20 mouse cellular contexts compared by ENCODE assay signal in the genomic region with DNA sequence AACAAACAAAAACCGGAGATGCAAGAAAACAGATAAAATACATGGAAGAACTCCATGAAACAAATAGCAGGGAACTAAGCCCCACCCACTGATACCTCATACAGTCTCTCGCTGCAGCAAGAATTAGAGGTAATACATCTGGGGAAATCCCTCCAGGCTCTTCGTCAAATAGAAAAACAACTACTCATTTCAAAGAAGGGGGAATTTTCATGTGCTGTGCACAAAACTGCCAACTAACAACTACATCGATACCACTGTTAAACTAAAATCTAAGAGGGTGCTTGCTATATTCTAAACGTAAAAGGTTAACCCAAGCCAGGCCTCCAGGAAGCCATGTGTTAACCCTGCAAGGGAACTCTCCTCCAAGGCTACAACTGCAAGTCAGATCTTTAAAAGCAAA. TPM values are rescaled to one million over a fixed set of nuclear protein-coding genes. Genes with fewer than 3 reads are reported as not detected.
DNase-seq lines count a peak whose midpoint lies in the region; ATAC-seq and TF ChIP-seq lines count a peak whose summit lies in the region.
"Had no signal": no experiment of that assay in that cellular context is flagged by ENCODE, and none has a peak within 500 bp of the region (broad histone marks: within the 10 kb centered on the region; RNA-seq: fewer than 3 reads in every experiment).

No protein-coding gene starts in this region.

- 75% methylated on average over 5 of the region's 5 CpGs for WGBS in forebrain, embryonic 12.5 days
- 59% methylated on average over 5 of the region's 5 CpGs for WGBS in forebrain, postnatal 0 days
- WGBS in kidney, adult 2 months: 32% methylated on average over 5 of the region's 5 CpGs

- no peak for DNase-seq in forebrain, postnatal 0 days
- DNase-seq in CD4-positive helper T cell, adult 2 months (ENCODE audit: low read depth, low spot score): peak; percentile 67
- peak; percentile 84 for DNase-seq in induced T-regulatory cell, adult 2 months (ENCODE audit: low read depth)
- peak; percentile 46 for DNase-seq in naive thymus-derived CD4-positive, alpha-beta T cell, adult 2 months (ENCODE audit: low read depth)
- no peak for DNase-seq in left cerebral cortex, postnatal 36 days (ENCODE audit: low spot score in 2 of 2)
- DNase-seq in kidney, adult 2 months: no peak
- DNase-seq: adrenal gland, adult 8-10 months; cerebellum, adult 9-11 months; gastrocnemius, postnatal 10 days; heart, adult 18-20 months; layer of hippocampus, postnatal 36 days; liver, postnatal 0 days; lung, postnatal 10 days; thymus, postnatal 4 days had no signal

- peaks cover 15% of the 10 kb centered on the region for H3K36me3 ChIP-seq in forebrain, embryonic 12.5 days (replicated peaks)
- H3K36me3 ChIP-seq in forebrain, postnatal 0 days (ENCODE audit: insufficient read depth): no peaks in the 10 kb centered on the region; the same call in 1 of the 2 replicates
- H3K36me3 ChIP-seq in kidney, adult 2 months (ENCODE audit: control insufficient read depth, insufficient read depth, low read length): no peaks in the 10 kb centered on the region
- H3K36me3 ChIP-seq: hindbrain, embryonic 15.5 days had no signal

- TF ChIP-seq POLR2A in kidney, adult 2 months (IDR thresholded peaks at IDR 0.05; ENCODE audit: low read depth, low read length): no peak

- intact Hi-C loops in left cerebral cortex, postnatal 36 days (cut with DNase I): no loop called here

- H3K9ac ChIP-seq in forebrain, embryonic 12.5 days: no peak overlapping the region
- no peak overlapping the region for H3K9ac ChIP-seq in forebrain, postnatal 0 days
- H3K9ac ChIP-seq: heart, embryonic 13.5 days; liver, postnatal 0 days; midbrain, embryonic 13.5 days had no signal

- peaks cover 67% of the 10 kb centered on the region for H3K4me1 ChIP-seq in forebrain, embryonic 12.5 days
- peaks cover 16% of the 10 kb centered on the region for H3K4me1 ChIP-seq in forebrain, postnatal 0 days (ENCODE audit: insufficient read depth)
- peaks cover 12% of the 10 kb centered on the region for H3K4me1 ChIP-seq in kidney, adult 2 months (ENCODE audit: control insufficient read depth, insufficient read depth, low read length)

- TF ChIP-seq CTCF in forebrain, postnatal 0 days (IDR thresholded peaks at IDR 0.05; ENCODE audit: low read depth): no peak
- no peak for TF ChIP-seq CTCF in kidney, adult 2 months (conservative IDR thresholded peaks at IDR 0.05; ENCODE audit: insufficient read depth, insufficient read length, low read depth, low read length)

- peak overlapping the region; percentile 46; the same call in 1 of the 2 replicates for H3K27ac ChIP-seq in forebrain, embryonic 12.5 days
- H3K27ac ChIP-seq in forebrain, postnatal 0 days (ENCODE audit: low read depth, low read length): no peak overlapping the region
- H3K27ac ChIP-seq in kidney, adult 2 months (ENCODE audit: insufficient read depth, low read depth, low read length): no peak overlapping the region
- H3K27ac ChIP-seq: heart, embryonic 13.5 days; hindbrain, embryonic 15.5 days; midbrain, embryonic 13.5 days had no signal

- H3K27me3 ChIP-seq in forebrain, embryonic 12.5 days: no peaks in the 10 kb centered on the region
- H3K27me3 ChIP-seq in forebrain, postnatal 0 days (ENCODE audit: insufficient read depth, low read length): no peaks in the 10 kb centered on the region
- no peaks in the 10 kb centered on the region for H3K27me3 ChIP-seq in kidney, adult 2 months (replicated peaks; ENCODE audit: control insufficient read depth, insufficient read depth, low read length)
- H3K27me3 ChIP-seq: heart, embryonic 13.5 days; hindbrain, embryonic 15.5 days; midbrain, embryonic 13.5 days had no signal

- ATAC-seq in forebrain, embryonic 12.5 days (ENCODE audit: low FRiP score): no peak
- no peak for ATAC-seq in forebrain, postnatal 0 days
- ATAC-seq in monocyte, adult 5-6 weeks (replicated peaks; ENCODE audit: insufficient number of reproducible peaks, low FRiP score, low TSS enrichment, poor library complexity, severe bottlenecking): no peak
- ATAC-seq: liver, postnatal 0 days; midbrain, embryonic 13.5 days had no signal

- no peak overlapping the region for H3K4me3 ChIP-seq in forebrain, embryonic 12.5 days (replicated peaks)
- no peak overlapping the region for H3K4me3 ChIP-seq in forebrain, postnatal 0 days (ENCODE audit: low read depth, low read length)
- H3K4me3 ChIP-seq in kidney, adult 2 months (ENCODE audit: insufficient read depth, low read depth, low read length): no peak overlapping the region
- H3K4me3 ChIP-seq: heart, embryonic 13.5 days; hindbrain, embryonic 15.5 days; midbrain, embryonic 13.5 days; myocyte had no signal

- H3K9me3 ChIP-seq in forebrain, embryonic 12.5 days: no peaks in the 10 kb centered on the region
- no peaks in the 10 kb centered on the region for H3K9me3 ChIP-seq in forebrain, postnatal 0 days (ENCODE audit: low read length)
- H3K9me3 ChIP-seq: heart, embryonic 13.5 days; hindbrain, embryonic 15.5 days; midbrain, embryonic 13.5 days had no signal

- no peak overlapping the region for H3K4me2 ChIP-seq in forebrain, embryonic 12.5 days
- no peak overlapping the region for H3K4me2 ChIP-seq in forebrain, postnatal 0 days (ENCODE audit: low read depth)
- H3K4me2 ChIP-seq: heart, embryonic 13.5 days; hindbrain, embryonic 15.5 days; midbrain, embryonic 13.5 days had no signal

RNA-seq across cellular contexts. Expression of gene Kmt2a, which starts 7.4 kb away (rescaled TPM):
- polyA plus RNA-seq in forebrain, embryonic 12.5 days (2016; fragmentation: Nextera tagmentation; extraction: Ambion mirVana): 27.4 and 28.3 TPM in 2 replicates
- total RNA-seq in forebrain, postnatal 0 days (2014; rRNA removed): 14.5 and 18.5 TPM in 2 replicates
- 6.7 and 13.7 TPM in 2 replicates for polyA plus RNA-seq in forebrain, postnatal 0 days (2015; fragmentation: Nextera tagmentation; extraction: Ambion mirVana)
- total RNA-seq in left cerebral cortex, postnatal 36 days (2021): 10 to 100 TPM; 52.2 to 79.3 TPM
- 12.1 and 13.9 TPM in 2 replicates for polyA plus RNA-seq in kidney, adult 2 months (2012; rRNA removed)
- total RNA-seq in monocyte, adult 5-6 weeks (2017): 11.5 to 40.0 TPM (median 13.4 TPM) in 3 replicates

RNA-seq across cellular contexts. Expression of gene Atp5l, which starts 46.9 kb away (rescaled TPM):
- polyA plus RNA-seq in forebrain, embryonic 12.5 days (2016; fragmentation: Nextera tagmentation; extraction: Ambion mirVana): 524 and 567 TPM in 2 replicates
- total RNA-seq in forebrain, postnatal 0 days (2014; rRNA removed): 216 and 362 TPM in 2 replicates
- polyA plus RNA-seq in forebrain, postnatal 0 days (2015; fragmentation: Nextera tagmentation; extraction: Ambion mirVana): 859 and 1,152 TPM in 2 replicates
- 100 to 1,000 TPM; 303 to 311 TPM for total RNA-seq in left cerebral cortex, postnatal 36 days (2021)
- 732 and 924 TPM in 2 replicates for polyA plus RNA-seq in kidney, adult 2 months (2012; rRNA removed)
- 129 to 228 TPM (median 191 TPM) in 3 replicates for total RNA-seq in monocyte, adult 5-6 weeks (2017)

Comparison
In these comparisons a context has a peak if more than half of its experiments do, and no peak if none do; other contexts are left out.
1. DNase-seq: peak in CD4-positive helper T cell, adult 2 months (single experiment), induced T-regulatory cell, adult 2 months (single experiment) and naive thymus-derived CD4-positive, alpha-beta T cell, adult 2 months (single experiment); none in forebrain, postnatal 0 days (single experiment), left cerebral cortex, postnatal 36 days (0 of 2) and kidney, adult 2 months (single experiment).